Mouse (Mus musculus) frontal cortex, adult (tissue): ENCODE measurements at regions not wholly inside any gene's neighbourhood (a gene's known extent, or its start where the extent isn't known, plus 50 kb on each side); places are given as distances from the start of the nearest gene placed in this dataset.
"Not testable (repeated sequence)": the region's sequence is repeated elsewhere in the genome, so short reads cannot be mapped to it uniquely, and the experiment has no call there.

Source experiments
- ATAC-seq: cut with Nextera tagmentation; 2 replicates; pipeline ENCODE4 v1.9.2; 2017; ENCODE audit warnings: mild to moderate bottlenecking, moderate library complexity, mixed read lengths; ENCODE audit not compliant: low TSS enrichment

DNA sequence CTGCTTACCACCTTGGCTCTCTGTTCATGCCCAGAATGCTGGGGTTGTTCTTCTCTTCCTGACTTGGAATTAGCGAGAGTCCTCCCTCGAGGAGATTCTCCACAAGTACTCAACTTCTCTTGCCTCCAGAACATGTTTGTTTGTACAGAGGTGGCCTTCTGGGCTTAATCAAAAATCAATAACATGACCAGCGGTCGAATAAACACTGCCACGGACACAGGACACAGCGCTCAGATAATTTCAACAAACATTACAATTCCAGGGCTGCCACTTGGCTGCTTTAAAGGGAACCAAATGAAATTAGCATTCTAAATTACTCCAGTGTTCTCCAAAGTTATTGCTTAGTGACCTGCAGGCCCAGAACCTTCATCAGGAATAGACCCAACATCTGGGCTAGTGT is 249.9 kb downstream of the Setd4 start:
- no peak for ATAC-seq

DNA sequence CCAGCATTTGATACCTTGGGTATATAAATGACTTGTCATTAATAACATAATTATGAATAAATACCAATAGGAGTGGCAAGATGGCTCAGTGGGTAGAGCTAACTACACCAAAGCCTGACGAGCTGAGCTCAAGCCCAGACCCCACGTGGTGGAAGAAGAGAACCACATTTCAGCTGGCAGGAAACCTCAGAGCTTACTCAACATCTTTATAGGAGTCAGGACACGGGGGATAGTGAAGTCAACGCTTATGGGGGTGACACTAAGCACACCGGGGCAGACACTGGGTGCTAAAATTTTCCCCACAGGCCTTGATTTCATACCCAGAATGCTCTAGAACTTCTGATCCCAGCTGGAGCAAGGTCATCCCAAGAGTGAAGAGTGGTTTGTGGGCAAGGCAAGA is 259.3 kb downstream of the Setd4 start:
- no peak for ATAC-seq

DNA sequence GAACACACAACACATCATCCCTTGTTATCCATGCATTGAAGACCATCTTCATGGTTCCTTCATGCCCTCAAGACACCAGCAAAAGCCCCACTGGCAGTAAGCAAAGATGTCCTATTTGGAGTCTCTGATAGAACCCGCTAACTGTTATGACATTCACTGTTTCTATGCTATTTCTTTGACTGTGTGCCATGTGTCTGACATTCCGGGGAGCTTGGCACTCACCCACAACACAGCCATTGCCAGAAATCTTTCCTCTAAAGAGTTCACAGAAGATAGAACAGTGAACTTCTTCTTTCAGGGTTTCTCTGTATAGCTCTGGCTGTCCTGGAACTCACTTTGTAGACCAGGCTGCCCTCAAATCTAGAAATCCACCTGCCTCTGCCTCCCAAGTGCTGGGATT is 261.2 kb downstream of the Setd4 start:
- no peak for ATAC-seq

DNA sequence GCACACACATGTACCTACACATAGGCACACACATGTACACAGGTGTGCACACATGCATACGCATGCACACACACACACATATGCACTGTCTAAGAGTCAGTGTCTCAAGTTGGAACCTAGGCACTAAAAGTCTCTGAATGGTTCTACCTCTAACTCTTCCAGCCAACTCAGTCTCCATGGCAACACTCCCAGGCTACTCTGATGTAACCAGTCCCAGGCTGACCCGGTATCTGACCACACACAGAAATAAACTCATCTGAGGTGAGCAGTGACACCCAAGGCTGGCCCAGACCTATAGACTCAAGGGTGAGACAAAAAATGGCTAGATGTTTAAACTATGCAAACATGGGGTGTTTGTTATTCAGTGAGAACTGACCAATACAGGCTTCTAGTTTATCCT is 262.1 kb downstream of the Setd4 start:
- no peak for ATAC-seq

DNA sequence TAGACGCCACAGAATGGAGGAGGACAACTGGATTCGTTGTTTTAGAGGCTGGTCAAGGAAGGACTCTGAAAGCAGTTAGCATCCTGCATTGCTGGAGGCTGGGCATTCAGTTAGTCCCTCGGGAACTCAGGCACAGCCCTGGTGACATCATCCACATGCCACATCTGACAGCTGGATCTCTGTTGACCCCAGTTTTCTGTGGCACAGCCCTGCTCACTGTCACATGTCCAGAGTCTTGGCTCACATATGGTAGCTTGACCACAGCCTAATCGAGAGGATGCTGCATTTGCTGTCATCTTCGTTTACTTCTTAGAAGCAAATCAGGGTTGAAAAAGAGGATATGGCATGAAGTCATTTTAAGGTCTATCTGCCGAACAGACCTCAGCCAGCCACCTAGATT is 265.1 kb downstream of the Setd4 start:
- ATAC-seq: no peak

DNA sequence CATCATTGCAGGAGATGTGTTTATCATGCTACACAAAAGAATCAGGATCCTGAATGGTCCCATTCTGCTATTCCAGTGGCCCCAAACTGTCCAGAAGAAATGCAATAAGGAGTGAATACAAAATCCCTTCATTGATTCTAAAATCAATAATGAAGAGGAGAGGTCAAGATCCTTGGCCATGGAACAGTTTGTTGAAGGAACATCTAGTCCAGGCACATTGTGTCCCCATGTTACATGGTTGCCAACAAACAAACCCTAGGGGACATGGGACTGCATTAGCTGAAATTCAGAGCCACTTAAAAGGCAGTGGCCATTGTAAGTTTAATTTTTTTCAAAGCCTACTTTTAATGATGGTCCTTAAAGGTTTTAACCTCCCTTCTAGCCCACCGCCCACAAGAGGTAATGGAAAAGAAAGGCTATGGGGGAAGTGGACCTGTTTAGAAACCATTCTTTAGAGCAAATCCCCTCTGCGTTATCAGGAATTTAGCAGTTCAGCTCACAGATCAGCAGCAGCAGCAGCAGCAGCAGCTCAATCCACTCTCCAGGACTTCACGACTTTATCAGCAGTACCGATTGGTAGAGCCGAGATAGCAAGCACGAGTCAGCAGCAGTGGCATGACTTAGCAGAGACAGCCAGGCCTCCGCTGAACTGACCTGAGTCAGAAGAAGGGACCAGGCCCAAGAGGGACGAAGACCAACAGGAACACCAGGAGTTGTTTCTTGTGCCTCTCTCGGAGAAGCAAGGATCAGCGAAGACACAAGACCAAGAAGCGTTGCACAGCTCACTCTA is 268.3 kb downstream of the Setd4 start:
- ATAC-seq: no peak

DNA sequence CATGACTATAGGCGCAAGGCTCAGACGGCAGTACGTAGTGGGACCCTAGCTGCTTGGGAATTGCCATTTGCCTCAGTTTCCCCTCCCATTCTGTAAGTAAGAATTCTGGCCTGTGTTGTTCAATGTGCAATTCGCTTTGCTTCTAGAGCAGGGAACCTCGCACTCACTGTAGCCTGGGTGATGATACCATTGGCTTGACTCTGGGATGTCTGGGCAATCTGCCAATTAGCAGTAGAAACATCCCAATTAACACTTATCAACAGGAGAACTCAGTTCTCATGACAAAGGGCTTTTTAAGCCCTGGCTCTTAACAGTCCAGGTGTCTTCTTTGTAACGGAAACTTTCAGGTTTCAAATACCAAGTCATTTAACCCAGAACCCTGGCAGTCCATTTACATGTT is 270.2 kb downstream of the Setd4 start:
- ATAC-seq: no peak

DNA sequence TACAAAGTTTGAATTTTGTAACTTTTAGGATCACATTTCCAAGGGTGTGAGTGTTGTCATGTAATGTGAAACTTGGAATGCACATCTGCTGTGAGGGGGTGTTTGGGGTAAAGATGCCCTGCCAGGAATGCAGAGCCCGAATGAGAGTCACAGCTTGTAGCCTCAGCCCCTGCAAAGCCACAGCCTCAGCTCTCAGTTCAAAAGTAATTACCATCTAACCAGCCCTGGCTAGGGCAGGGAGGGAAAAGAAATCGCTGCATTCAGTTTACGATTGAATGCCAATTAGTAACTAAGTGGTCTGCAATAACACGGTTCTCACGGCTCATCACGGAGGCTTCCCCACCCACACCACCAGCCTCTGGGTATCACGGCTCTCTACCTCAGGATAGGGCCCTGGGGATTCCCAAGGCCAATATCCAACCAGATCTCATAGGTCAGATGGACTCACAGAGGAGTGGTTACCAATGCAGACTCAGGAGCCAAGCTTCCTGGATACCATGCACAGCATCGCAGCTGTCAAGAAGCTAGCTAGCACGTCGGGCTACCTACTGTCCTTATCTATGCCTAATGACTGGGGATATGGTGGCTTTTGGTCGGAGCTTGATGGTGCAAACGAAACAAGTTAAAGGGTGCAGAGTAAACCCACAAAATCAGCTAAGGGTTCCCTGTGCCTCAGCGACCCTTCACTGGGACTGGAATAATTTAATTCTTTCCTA is 275.0 kb downstream of the Setd4 start:
- peak; percentile 52; the same call in 1 of the 2 replicates for ATAC-seq

DNA sequence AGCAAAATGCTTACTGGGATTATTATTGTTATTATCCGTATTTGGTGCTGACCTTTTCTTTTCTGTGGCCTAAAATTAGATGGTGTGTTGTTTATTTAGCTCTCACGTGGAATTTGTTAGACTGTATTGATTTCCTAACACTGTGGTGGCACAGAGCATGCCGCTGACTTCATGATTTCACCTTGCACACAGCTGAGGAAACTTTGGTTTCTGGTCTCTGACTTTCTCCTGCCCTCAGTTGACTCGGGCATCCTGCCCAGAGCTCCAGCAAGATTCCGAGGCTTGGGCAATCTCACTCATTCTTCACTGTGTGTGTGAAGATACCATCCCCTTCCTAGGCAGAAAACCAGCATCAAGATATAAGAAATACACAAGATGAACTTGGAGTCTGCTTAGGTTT is 279.0 kb downstream of the Setd4 start:
- ATAC-seq: no peak

DNA sequence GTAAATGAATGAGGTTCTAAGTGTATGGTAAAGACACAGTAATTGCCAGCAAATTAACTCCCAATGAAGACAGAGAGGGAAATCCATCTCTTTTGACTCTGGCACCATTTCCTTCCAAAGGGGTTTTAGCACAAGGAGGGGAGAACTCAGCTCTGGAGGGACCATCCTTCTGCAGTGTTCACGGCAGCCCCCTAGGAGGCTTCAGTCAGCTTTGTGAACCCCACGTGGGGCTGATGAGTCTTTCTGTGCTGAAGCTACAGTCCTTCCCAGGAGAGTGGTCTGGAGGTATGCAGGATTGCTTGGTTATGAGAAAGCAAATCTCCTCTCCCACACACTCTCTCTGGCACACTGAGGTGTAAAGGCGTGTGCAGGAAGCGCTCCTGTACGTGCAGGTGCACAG is 280.7 kb downstream of the Setd4 start:
- no peak for ATAC-seq

DNA sequence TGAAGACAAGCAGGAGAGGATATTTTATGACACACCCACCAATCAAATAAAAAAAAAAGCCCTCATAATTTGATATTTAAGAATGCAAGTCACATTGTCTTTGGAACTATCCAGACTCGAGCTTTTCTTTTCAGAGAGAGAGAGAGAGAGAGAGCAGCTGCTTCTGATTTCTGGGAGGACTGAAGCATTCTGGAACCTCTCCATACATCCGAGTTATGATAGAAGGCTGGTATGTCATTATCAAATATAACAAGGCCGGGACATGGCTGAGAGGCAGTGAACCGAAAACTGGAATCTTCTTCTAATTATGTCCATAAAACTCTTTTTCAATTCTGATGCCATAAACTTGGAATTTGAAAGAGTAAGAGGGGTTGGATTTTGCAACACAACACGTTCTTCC is 284.3 kb downstream of the Setd4 start:
- ATAC-seq: no peak

DNA sequence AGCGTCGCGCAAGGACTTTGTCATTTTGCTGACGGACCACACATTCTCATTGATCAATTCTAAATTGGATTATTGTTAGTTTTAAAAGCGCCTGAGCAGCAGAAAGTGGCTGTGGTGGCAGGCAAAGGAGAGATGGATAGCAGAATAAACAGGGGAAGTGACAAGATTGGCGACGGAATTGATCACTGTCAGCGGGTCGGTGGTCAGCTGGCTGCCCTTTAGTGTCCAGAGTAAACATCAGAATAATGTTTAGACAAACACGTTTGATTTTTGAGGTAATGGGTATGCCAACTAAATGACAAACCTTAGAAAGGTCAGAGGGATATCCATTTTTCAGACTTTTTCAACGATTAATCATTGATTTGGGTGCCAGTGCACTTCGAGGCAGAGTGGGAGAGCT is 292.2 kb downstream of the Setd4 start:
- no peak for ATAC-seq

DNA sequence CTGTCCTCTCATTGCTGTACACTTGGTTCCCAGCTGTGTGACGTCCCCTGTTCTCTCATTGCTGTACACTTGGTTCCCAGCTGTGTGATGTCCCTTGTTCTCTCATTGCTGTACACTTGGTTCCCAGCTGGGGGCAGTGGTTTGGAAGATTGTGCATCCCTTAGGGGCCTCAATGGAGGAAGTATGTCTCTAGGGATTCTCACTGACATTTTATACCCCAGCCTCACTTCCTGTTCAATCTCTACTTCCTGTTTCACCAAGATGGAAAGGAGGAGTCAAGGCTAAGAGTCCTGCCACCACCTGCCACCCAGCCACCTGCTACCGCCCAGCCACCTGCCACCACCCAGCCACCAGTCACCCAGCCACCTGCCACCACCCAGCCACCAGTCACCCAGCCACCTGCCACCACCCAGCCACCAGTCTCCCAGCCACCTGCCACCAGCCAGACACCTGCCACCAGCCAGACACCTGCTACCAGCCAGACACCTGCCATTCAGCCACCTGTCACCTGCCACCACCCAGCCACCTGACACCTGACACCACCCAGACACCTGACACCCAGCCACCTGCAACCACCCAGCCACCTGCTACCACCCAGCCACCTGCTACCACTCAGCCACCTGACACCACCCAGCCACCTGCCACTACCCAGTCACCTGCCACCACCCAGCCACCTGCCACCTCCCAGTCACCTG is 295.1 kb downstream of the Setd4 start:
- no peak for ATAC-seq

DNA sequence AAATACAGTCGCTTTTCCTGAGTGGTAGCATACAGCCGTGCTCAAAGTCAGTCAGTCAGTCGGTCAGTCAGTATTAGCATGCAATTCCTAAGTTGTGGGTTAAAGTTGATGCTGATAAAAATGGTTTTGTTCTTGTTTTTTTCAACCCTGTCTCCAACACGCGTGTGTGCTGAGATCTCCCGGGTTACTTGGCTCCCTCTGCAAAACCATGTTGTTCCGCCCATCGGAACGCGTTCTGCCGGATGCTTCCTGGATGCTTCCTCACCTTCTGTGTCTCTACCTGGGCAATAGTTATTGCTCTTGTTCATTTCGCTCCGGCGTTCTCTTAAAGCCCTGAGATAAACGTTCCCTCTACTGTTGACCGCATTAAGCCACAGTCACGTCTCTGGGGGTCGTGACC is 296.9 kb downstream of the Setd4 start:
- ATAC-seq: no peak

DNA sequence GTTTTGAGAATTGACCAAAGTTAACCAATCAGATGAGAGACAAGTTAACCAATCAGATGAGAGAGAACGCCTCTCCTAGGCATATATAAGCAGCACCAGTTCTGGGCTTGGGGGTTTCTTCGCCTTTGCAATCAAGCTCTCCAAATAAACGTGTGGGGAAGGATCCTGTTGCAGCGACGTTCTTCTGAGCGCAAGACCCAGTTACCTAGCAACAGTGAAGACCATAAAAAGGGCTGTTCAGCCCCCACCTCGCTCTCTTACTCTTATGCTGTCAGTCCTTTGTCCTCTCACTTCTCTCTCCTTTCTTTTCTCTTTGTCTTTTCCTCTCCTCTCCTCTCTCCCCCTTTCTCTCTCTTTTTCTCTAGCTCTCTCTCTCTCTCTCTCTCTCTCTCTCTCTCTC is 297.7 kb downstream of the Setd4 start:
- not testable (repeated sequence) for ATAC-seq

DNA sequence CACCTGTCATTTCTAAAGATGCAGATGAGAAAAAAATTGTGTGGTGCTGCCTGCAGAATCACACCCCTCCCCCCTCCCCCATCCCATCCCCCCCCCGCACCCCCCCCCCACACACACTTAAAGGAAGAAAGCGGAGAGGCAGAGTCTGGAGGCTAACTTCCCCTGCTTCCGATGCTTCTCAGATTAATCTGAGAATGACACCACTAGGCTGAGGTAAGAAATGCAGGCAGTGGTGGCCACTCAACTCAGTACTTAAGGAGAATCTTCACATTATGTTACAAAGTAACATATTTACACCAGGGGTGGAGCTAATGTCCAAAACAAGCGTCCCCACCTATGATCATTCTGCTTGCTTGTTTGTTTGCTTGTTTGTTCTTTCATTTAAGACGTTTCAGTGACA is 309.4 kb downstream of the Setd4 start:
- ATAC-seq: no peak

DNA sequence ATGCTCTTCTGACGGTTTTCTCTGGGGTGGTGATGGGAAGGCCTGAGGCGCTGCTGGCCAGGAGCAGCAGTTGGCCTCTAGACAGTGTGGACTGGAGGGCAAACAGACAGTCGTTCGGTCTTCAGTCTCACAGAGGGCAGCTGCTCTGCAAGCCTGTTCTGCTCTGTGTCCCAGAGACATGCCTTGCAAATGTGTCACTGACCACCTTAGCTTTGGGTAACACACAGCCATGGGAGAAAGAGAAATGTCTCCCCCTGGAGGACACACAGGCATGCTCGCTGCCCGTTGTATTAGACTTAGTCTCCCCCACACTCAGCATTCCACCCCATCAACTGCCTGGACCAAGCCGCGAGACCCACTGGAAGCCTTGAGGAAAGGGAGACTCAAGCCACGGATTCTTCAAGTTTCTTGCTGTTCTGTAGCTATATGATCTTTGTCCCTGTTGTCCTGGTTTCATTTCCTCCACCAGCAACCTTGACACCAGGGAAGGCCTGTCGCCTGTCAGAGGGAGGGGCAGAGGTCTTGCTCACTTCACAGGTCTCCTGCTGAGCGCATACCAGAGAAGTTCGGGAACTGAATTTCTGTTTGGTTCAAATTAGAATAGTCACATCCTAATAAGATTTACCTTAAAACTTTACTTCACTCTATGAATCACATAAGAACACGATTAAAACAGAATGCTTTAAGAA is 310.8 kb downstream of the Setd4 start:
- peak; percentile 88 for ATAC-seq

DNA sequence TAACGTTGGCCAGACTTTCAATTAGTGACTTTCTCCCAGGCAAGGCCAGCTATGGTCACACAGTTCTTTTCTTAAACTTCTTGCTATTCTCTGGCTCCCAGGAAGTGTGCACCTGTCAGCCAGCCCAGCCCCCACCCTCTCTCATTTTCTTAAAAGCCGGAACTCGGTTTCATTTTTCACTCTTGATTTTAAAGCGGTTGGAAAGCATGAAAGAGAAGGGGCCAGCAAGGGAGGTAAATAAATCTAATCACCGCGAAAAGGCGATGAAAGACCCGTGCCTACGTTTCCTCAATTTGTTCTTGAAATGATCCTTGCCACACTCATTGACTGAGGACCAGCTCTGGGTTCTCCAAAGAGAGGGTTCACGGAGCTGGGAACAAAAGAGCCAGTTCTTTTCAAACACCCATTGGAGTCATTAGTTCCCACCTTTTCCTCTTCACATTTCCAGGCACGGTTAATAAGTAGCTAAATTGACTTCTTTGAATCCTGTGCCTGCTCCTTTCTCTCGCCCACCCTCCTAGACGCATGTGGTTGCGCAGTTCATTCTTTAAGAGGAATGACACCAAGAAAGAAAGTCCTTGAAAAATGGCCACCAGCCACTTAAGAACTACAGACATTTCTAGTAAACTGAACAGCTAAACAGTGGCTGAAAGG is 311.6 kb downstream of the Setd4 start:
- no peak for ATAC-seq

DNA sequence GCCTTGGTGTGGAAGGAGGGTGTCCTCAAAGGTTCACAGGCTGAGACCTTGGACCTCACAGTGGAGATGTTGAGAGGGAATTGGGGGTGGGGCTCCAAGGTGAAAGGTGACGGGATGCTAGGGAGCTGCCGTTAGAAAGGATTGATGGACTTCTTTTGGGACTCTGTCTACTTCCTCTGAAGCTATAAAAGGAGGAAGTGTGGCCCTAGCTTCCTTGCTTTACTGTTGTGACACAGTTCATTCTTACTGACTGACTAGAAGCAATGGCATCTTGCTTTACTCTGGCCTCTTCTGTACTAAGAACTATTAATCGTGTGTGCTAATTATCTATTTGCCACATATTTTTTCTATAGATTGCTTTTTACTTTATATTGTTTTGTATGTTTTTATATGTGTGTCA is 315.8 kb downstream of the Setd4 start:
- ATAC-seq: no peak

DNA sequence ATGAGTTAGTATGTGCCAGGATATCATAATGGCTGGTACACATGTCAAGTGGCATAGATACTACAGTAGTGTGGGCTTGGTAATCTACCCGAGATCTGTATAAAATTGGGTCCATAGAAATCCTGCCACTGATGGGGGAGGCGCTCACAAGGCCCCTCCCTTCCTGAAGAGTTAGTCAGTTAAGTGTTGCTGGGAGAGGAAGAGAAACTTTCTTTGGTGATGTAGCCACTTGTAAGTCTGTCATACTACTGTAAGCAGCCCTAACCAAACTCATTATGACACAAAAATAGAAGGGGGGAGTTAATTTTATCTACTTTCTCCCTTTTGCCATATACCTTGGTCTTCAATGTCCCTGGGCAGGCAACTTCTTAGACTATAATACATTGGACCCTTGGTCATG is 316.3 kb downstream of the Setd4 start:
- ATAC-seq: no peak

DNA sequence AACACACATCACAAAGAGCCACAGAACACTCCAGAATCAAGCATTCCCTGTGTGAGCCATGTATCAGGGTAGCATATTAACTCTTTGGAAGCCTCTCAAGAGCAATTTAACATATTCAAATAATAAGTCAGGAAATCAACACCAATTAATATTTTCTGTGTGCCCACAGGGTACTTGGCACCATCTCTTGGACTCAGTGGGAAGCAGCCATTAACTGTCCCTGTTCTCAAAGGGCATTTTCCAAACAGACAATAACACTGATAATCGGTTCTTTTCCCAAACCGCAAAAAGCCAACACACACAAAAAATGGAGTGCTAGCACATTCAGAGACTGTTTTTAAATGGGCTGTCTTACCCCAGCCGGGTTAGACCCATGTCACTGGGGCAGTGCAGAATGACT is 317.0 kb downstream of the Setd4 start:
- ATAC-seq: no peak

DNA sequence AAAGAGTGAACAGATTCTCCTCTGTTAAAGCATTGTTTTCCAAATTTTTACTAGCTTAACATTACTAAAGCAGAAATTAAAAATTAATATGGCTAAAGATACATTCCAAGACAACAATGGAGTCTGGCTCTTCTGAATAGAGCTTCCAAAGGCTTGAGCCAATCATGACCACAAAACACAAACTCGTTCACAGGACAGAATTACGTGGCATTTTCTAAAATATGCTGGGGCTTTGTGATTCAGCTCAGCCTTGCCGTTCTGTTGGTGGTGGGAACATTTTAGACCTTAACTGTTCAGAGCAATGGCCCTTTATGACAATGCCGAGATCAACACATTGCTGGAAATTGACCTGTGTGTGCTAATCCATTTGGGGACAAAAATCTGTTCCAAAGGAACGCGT is 318.7 kb downstream of the Setd4 start:
- no peak for ATAC-seq
